Mouse (Mus musculus) cerebellum, adult 2 months (tissue): Measurements from ENCODE around the gene Atad3a. TPM values are rescaled to one million over a fixed set of nuclear protein-coding genes. Genes with fewer than 3 reads are reported as not detected.

Experiments
- DNase-seq, 2 experiments: peaks; one replicate each; pipeline ENCODE4 v3.0.0; 2021
- H3K27ac ChIP-seq: fragments of 200-500 bp; 2 replicates; pipeline ENCODE4 v1.5.1; 2012; ENCODE audit warnings: low read length, control low read depth, inconsistent platforms; ENCODE audit not compliant: insufficient read depth
- H3K27me3 ChIP-seq: fragments of 200-500 bp; 2 replicates; pipeline ENCODE4 v1.6.1; 2012; ENCODE audit warnings: inconsistent platforms, mild to moderate bottlenecking, low read length, moderate library complexity; ENCODE audit not compliant: control insufficient read depth, insufficient read depth
- H3K4me1 ChIP-seq: fragments of 200-500 bp; 2 replicates; pipeline ENCODE4 v1.6.1; 2011; ENCODE audit warnings: low read length; ENCODE audit not compliant: control insufficient read depth, insufficient read depth
- H3K4me3 ChIP-seq: fragments of 200-500 bp; replicated peaks from 2 replicates; pipeline ENCODE3; 2011; ENCODE audit warnings: mild to moderate bottlenecking, low read depth, low read length, control low read depth; ENCODE audit not compliant: insufficient read depth
- CTCF ChIP-seq: fragments of 200-500 bp; IDR thresholded peaks from 2 replicates; pipeline ENCODE4 v1.5.1; 2011; ENCODE audit warnings: low read depth, mild to moderate bottlenecking, control low read depth, low read length, moderate library complexity, borderline replicate concordance; ENCODE audit not compliant: insufficient read depth
- POLR2A ChIP-seq: fragments of 200-500 bp; IDR thresholded peaks from 2 replicates; pipeline ENCODE4 v1.6.1; 2011; ENCODE audit warnings: low read length, control low read depth, borderline replicate concordance; ENCODE audit not compliant: insufficient read depth
- WGBS: fragments of 180-500 bp; shearing (Covaris S2); methylation state at CpG from one replicate; pipeline ENCODE4 v1.1.7; 2018; 5-methylcytosine and 5-hydroxymethylcytosine counted together
- polyA plus RNA-seq: library from polyadenylated mRNA; depleted of rRNA; stranded (reverse); fragments of >200 nt; gene quantifications from 2 replicates; pipeline ENCODE4 v1.2.3, GENCODE M21; 2012

Atad3a gene
- polyA plus RNA-seq, 1 experiment = 114 TPM

GRCm38 (mm10) chr4:155772786-155773185 lies 11.9 kb upstream of the Atad3a start:
- no peak for DNase-seq
- H3K27me3 ChIP-seq = no peaks in the 10 kb centered on the region
- peaks cover 21% of the 10 kb centered on the region for H3K4me1 ChIP-seq
- WGBS = 84% methylated on average over 13 of the region's 13 CpGs
- H3K4me3 ChIP-seq = no peak overlapping the region
- no peak overlapping the region for H3K27ac ChIP-seq
- no peak for TF ChIP-seq POLR2A
- no peak for TF ChIP-seq CTCF

- 70% methylated on average over 2 of the region's 2 CpGs for WGBS
Observed at GRCm38 (mm10) chr4:155771706-155772105, 10.8 kb upstream of the Atad3a start.

GRCm38 (mm10) chr4:155770626-155771025 lies 9.7 kb upstream of the Atad3a start:
- TF ChIP-seq CTCF (no peak), POLR2A (no peak)
- Histone ChIP-seq H3K4me3 (peak overlapping the region; percentile 62), H3K27ac (peak overlapping the region; percentile 2; the same call in 1 of the 2 replicates), H3K27me3 (no peaks in the 10 kb centered on the region), H3K4me1 (peaks cover 16% of the 10 kb centered on the region)
- 22% methylated on average over 24 of the region's 24 CpGs for WGBS
- no peak for DNase-seq

More at GRCm38 (mm10) chr4:155771706-155772105, 10.8 kb upstream of the Atad3a start:
- TF ChIP-seq CTCF (no peak), POLR2A (no peak)
- H3K4me1 ChIP-seq = peaks cover 21% of the 10 kb centered on the region
- no peak overlapping the region for H3K4me3 ChIP-seq
- no peak for DNase-seq
- H3K27ac ChIP-seq = no peak overlapping the region
- no peaks in the 10 kb centered on the region for H3K27me3 ChIP-seq

GRCm38 (mm10) chr4:155769880-155770512 lies 9.1 kb upstream of the Atad3a start:
- peak overlapping the region; percentile 74 for H3K27ac ChIP-seq
- TF ChIP-seq POLR2A (peak; percentile 62), CTCF (peak; percentile 93)
- H3K27me3 ChIP-seq = no peaks in the 10 kb centered on the region
- WGBS = under 1% methylated on average over 39 of the region's 39 CpGs
- H3K4me3 ChIP-seq = peak overlapping the region; percentile 62
- DNase-seq = peak; percentile 94 to 97
- peaks cover 10% of the 10 kb centered on the region for H3K4me1 ChIP-seq

GRCm38 (mm10) chr4:155769496-155769879 lies 8.6 kb upstream of the Atad3a start:
- peak overlapping the region; percentile 35; the same call in 1 of the 2 replicates for H3K27ac ChIP-seq
- 38% methylated on average over 5 of the region's 5 CpGs for WGBS
- H3K4me3 ChIP-seq = no peak overlapping the region
- no peak for DNase-seq
- H3K4me1 ChIP-seq = peaks cover 9% of the 10 kb centered on the region
- H3K27me3 ChIP-seq = no peaks in the 10 kb centered on the region
- TF ChIP-seq POLR2A (no peak), CTCF (no peak)

GRCm38 (mm10) chr4:155762357-155762756 lies 1.5 kb upstream of the Atad3a start:
- TF ChIP-seq CTCF = no peak
- TF ChIP-seq POLR2A = no peak
- Histone ChIP-seq H3K27me3 (no peaks in the 10 kb centered on the region), H3K4me1 (peaks cover 8% of the 10 kb centered on the region), H3K4me3 (no peak overlapping the region), H3K27ac (no peak overlapping the region)
- DNase-seq = no peak
- 74% methylated on average over 3 of the region's 3 CpGs for WGBS

- whole genome bisulfite sequencing = under 1% methylated on average over 28 of the region's 28 CpGs
- no peak for DNase-seq
- TF ChIP-seq CTCF (no peak), POLR2A (no peak)
- Histone ChIP-seq H3K27me3 (no peaks in the 10 kb centered on the region), H3K4me3 (peak overlapping the region; percentile 77), H3K4me1 (peaks cover 8% of the 10 kb centered on the region), H3K27ac (no peak overlapping the region)
Observed at GRCm38 (mm10) chr4:155761356-155762099, 635 bp upstream of the Atad3a start.

- under 1% methylated on average over 10 of the region's 10 CpGs for WGBS
- peak in 1 of 2 experiments; percentile 26 for DNase-seq
- TF ChIP-seq CTCF (peak; percentile 37; the same call in 1 of the 2 replicates), POLR2A (no peak)
- peak overlapping the region; percentile 6; the same call in 1 of the 2 replicates for H3K27ac ChIP-seq
- peaks cover 8% of the 10 kb centered on the region for H3K4me1 ChIP-seq
- H3K27me3 ChIP-seq = no peaks in the 10 kb centered on the region
- peak overlapping the region; percentile 77 for H3K4me3 ChIP-seq
Observed at GRCm38 (mm10) chr4:155759862-155760612, 856 bp downstream of the Atad3a start.
